Mouse (Mus musculus) midbrain, postnatal 0 days (tissue): ENCODE data around the gene Gas7. TPM values are rescaled to one million over a fixed set of nuclear protein-coding genes. Genes with fewer than 3 reads are reported as not detected.

ENCODE experiments used
- ATAC-seq: fragments of 200-750 bp; cut with Nextera tagmentation; 2 replicates; pipeline ENCODE4 v1.8.0; 2017; ENCODE audit warnings: moderate number of reproducible peaks, mild to moderate bottlenecking, moderate TSS enrichment, moderate library complexity; ENCODE audit not compliant: low FRiP score
- DNase-seq: peaks from one replicate; pipeline ENCODE4 v3.0.0-alpha.2; 2015; ENCODE audit warnings: low spot score
- H3K27ac ChIP-seq: fragments of 300-500 bp; sonication (generic); 2 replicates; pipeline ENCODE4 v1.5.1; 2014; ENCODE audit warnings: low read depth, mild to moderate bottlenecking, low read length, mixed read lengths
- H3K27me3 ChIP-seq: fragments of 300-500 bp; sonication (generic); 2 replicates; pipeline ENCODE4 v1.6.1; 2014; ENCODE audit warnings: low read length, control low read depth, mixed read lengths; ENCODE audit not compliant: insufficient read depth
- H3K36me3 ChIP-seq: fragments of 300-500 bp; sonication (generic); 2 replicates; pipeline ENCODE4 v1.6.1; 2014; ENCODE audit warnings: low read length, control low read depth, mixed read lengths; ENCODE audit not compliant: insufficient read depth
- H3K4me1 ChIP-seq: fragments of 300-500 bp; sonication (generic); 2 replicates; pipeline ENCODE4 v1.6.1; 2014; ENCODE audit warnings: mild to moderate bottlenecking, control low read depth, antibody characterized with exemption, low read length, mixed read lengths; ENCODE audit not compliant: insufficient read depth
- H3K4me2 ChIP-seq: fragments of 300-500 bp; sonication (generic); 2 replicates; pipeline ENCODE4 v1.6.1; 2014; ENCODE audit warnings: low read depth, mild to moderate bottlenecking, low read length, mixed read lengths; ENCODE audit not compliant: poor library complexity, severe bottlenecking
- H3K4me3 ChIP-seq: fragments of 300-500 bp; sonication (generic); 2 replicates; pipeline ENCODE4 v1.5.1; 2014; ENCODE audit warnings: low read depth, mild to moderate bottlenecking, low read length, moderate library complexity
- H3K9ac ChIP-seq: fragments of 300-500 bp; sonication (generic); replicated peaks from 2 replicates; pipeline ENCODE4 v1.6.1; 2014; ENCODE audit warnings: mild to moderate bottlenecking, low read length, moderate library complexity, mixed read lengths; ENCODE audit not compliant: poor library complexity, severe bottlenecking
- H3K9me3 ChIP-seq: fragments of 300-500 bp; sonication (generic); 2 replicates; pipeline ENCODE4 v1.6.1; 2016; ENCODE audit warnings: low read length, control low read depth
- CTCF ChIP-seq: IDR thresholded peaks from 2 replicates; pipeline ENCODE4 v1.5.1; 2016; ENCODE audit warnings: antibody characterized with exemption, mild to moderate bottlenecking
- whole genome bisulfite sequencing: fragments of 180-500 bp; shearing (Covaris S2); extraction: QIAGEN DNeasy Blood & Tissue Kit; methylation state at CpG from one replicate; pipeline ENCODE4 v1.1.7; 2014; 5-methylcytosine and 5-hydroxymethylcytosine counted together
- polyA plus RNA-seq: library from polyadenylated mRNA; unstranded; fragments of >200 nt; fragmentation: Nextera tagmentation; extraction: Ambion mirVana; gene quantifications from 2 replicates; pipeline ENCODE4 v1.2.1, GENCODE M21; 2015
- total RNA-seq: library from RNA; depleted of rRNA; stranded (reverse); fragments of >200 nt; gene quantifications from 2 replicates; pipeline ENCODE4 v1.2.3, GENCODE M21; 2014

Gas7 gene
- total and polyA plus RNA-seq, 2 experiments from 2014 or later, result 82.1 to 118 TPM

DNA sequence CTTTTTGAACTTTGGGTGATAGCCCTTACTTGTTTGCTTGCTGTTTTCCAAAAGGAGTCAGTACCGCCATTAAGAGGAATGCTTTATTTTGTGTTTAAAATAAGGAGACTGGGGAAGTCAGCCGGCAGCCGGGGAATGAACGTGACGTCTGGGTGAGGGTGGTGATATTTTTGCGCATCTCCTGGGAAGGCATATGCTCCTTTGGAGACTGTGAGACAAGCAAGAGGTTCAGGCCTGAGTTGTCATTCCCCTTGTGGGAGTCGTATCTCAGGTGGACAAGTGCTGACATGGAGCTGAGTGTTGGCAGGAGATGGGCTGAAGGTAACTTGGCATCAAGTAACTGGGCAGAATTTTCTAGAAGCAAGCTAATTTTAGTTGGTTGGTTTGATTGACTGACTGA lies 142.2 kb downstream of the Gas7 start:
- Histone ChIP-seq H3K27ac (no peak overlapping the region; the same call in 1 of the 2 replicates), H3K36me3 (no peaks in the 10 kb centered on the region), H3K4me3 (peak overlapping the region; percentile 24), H3K27me3 (no peaks in the 10 kb centered on the region), H3K9me3 (no peaks in the 10 kb centered on the region), H3K9ac (no peak overlapping the region), H3K4me2 (peak overlapping the region; percentile 26), H3K4me1 (peaks cover 13% of the 10 kb centered on the region; the same call in 1 of the 2 replicates)
- WGBS, result 82% methylated on average over 7 of the region's 7 CpGs
- TF ChIP-seq CTCF, result no peak
- ATAC-seq (no peak), DNase-seq (no peak)

DNA sequence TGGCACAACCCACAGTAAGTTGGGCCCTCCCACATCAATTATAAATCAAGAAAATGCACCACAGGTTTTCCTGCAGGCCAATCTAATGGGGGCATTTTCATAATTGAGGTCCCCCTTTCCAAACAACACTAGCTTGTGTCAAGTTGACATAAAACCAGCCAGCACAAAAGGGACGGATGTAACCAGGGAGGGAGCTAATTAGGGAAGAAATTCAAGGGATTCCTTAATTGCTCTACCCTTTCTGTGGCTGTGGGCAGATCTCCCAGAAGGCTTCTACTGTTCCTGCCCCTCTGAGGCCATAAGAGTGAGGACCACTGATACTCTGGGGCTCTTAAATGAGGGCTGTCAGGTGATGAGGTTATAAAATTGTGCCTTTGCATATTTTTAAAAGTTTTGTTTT lies 143.9 kb downstream of the Gas7 start:
- TF ChIP-seq CTCF, result no peak
- Histone ChIP-seq H3K9ac (no peak overlapping the region), H3K27me3 (no peaks in the 10 kb centered on the region), H3K4me2 (peak overlapping the region; percentile 28; the same call in 1 of the 2 replicates), H3K4me1 (peaks cover 17% of the 10 kb centered on the region; the same call in 1 of the 2 replicates), H3K36me3 (no peaks in the 10 kb centered on the region), H3K27ac (no peak overlapping the region), H3K4me3 (no peak overlapping the region), H3K9me3 (no peaks in the 10 kb centered on the region)
- DNase-seq (no peak), ATAC-seq (no peak)
- WGBS, result 42% methylated on average over 1 of the region's 1 CpGs

DNA sequence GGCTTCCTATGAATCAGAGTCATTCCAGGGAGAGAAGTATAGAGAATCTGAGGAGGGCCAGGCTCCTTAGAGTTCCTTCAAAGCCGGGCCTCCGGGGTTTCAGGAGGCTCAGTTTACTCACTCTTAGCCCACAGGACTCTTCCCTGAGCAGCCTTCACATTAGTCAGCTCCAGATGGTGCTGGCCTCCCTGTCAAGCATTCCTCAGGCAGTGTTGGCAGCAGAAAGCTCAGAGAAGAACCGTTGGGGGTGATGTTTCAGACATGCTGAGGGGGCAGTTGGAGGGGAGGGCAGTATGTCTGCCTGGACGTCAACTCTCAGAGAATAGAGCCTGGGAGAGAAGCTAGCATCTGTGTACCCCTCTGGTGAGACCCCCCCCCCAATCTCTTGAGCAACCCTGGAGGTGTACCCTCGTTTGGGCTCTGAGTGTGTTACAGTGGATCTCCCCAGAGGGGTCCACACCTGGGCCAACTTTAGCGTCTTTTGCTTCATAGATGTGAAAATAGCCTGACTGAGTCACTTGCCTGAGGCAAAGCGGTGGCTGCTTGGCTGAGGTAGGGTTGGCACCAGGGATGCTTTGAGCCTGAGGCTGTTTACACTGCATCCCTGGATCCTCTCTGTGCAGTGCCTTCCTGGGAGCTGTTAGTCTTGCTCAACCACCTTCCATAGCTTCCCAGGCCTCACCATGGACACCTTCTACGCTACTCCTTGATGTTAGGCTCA lies 145.6 kb downstream of the Gas7 start:
- DNase-seq, result no peak
- Histone ChIP-seq H3K27me3 (no peaks in the 10 kb centered on the region), H3K4me3 (no peak overlapping the region), H3K4me2 (no peak overlapping the region), H3K9ac (no peak overlapping the region), H3K9me3 (no peaks in the 10 kb centered on the region), H3K36me3 (no peaks in the 10 kb centered on the region), H3K4me1 (peaks cover 17% of the 10 kb centered on the region; the same call in 1 of the 2 replicates), H3K27ac (no peak overlapping the region)
- ATAC-seq, result no peak
- 73% methylated on average over 8 of the region's 8 CpGs for WGBS
- TF ChIP-seq CTCF, result no peak

DNA sequence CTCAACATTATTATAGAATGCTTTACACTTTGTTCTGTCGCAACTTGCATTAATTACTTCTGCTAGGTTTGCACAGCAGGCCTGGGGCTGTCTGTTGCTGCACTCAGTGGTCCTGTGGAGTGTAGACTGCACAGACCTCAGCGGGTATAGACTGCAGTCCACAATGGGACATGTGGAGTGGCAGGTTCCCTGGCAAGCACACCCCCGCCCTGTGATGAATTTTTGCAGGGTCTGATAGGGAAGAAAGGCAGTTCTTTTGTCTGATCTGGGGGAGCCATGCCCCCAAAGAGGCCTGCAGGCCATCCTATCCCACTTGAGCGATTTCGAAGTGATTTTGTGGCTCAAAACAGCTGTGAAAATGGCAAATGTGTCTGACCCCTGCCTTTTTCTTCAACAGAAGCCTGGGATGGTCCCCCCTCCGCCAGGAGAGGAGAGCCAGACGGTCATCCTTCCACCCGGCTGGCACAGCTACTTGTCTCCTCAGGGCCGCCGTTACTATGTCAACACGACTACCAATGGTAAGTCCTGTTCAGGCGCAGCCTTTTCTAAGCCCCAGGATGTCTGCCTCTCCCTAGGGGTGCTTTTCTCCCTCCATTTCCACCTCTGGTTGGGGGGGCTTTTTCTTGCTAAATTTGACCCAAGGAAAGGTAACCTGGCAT lies 147.6 kb downstream of the Gas7 start:
- H3K27ac ChIP-seq, result peak overlapping the region; percentile 47; the same call in 1 of the 2 replicates
- no peaks in the 10 kb centered on the region for H3K27me3 ChIP-seq
- ATAC-seq (no peak), DNase-seq (peak; percentile 67)
- 34% methylated on average over 12 of the region's 12 CpGs for WGBS
- TF ChIP-seq CTCF, result no peak
- peaks cover 12% of the 10 kb centered on the region; the same call in 1 of the 2 replicates for H3K4me1 ChIP-seq
- no peak overlapping the region for H3K4me2 ChIP-seq
- H3K9ac ChIP-seq, result 0 out of 2 replicates have a peak overlapping the region, but pooled peaks have one; percentile 33
- no peaks in the 10 kb centered on the region for H3K9me3 ChIP-seq
- no peak overlapping the region for H3K4me3 ChIP-seq
- H3K36me3 ChIP-seq, result no peaks in the 10 kb centered on the region

DNA sequence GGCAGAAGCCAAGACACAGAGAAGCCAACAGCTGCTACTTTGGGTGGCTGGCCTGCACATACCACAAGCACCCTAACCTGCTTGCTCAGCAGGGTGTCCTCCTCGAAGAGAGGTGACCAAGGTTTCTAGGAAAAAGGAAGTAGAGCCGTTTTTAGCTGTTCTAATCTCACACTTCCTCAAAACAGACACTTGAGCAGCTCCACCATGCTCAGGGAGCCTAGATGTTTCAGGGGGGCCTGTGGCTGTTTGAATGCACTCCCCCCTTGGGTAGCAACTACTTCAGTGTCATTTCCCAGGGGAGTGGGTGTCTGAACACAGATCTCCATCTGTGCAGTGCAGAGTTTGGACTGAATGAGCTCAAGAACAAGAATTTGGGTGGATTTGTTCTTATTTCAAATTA lies 149.2 kb downstream of the Gas7 start:
- no peak for DNase-seq
- H3K27me3 ChIP-seq, result no peaks in the 10 kb centered on the region
- no peak overlapping the region for H3K4me2 ChIP-seq
- ATAC-seq, result no peak
- H3K4me3 ChIP-seq, result no peak overlapping the region
- H3K27ac ChIP-seq, result no peak overlapping the region
- no peaks in the 10 kb centered on the region; the same call in 1 of the 2 replicates for H3K36me3 ChIP-seq
- TF ChIP-seq CTCF, result no peak
- 68% methylated on average over 2 of the region's 2 CpGs for WGBS
- H3K9ac ChIP-seq, result no peak overlapping the region
- H3K4me1 ChIP-seq, result peaks cover 6% of the 10 kb centered on the region; the same call in 1 of the 2 replicates
- no peaks in the 10 kb centered on the region for H3K9me3 ChIP-seq
